Mouse (Mus musculus) heart, adult 2 months (tissue): ENCODE measurements around the gene Nr1i3. TPM values are rescaled to one million over a fixed set of nuclear protein-coding genes. Genes with fewer than 3 reads are reported as not detected.

ENCODE experiments used
- DNase-seq, 2 experiments: peaks; one replicate each; pipeline ENCODE4 v3.0.0; 2021
- H3K27ac ChIP-seq: fragments of 200-600 bp; 2 replicates; pipeline ENCODE4 v1.8.1; 2022
- H3K27me3 ChIP-seq: fragments of 200-500 bp; 2 replicates; pipeline ENCODE4 v1.6.1; 2012; ENCODE audit warnings: mild to moderate bottlenecking, low read length, inconsistent platforms, mixed read lengths; ENCODE audit not compliant: control insufficient read depth, insufficient read depth
- H3K36me3 ChIP-seq: fragments of 200-500 bp; 2 replicates; pipeline ENCODE4 v1.6.1; 2012; ENCODE audit warnings: low read length, inconsistent platforms; ENCODE audit not compliant: control insufficient read depth, insufficient read depth
- H3K4me1 ChIP-seq: fragments of 200-500 bp; 2 replicates; pipeline ENCODE4 v1.6.1; 2011; ENCODE audit warnings: low read length; ENCODE audit not compliant: control insufficient read depth, insufficient read depth
- H3K4me3 ChIP-seq: fragments of 200-600 bp; 2 replicates; pipeline ENCODE4 v1.8.1; 2022
- H3K79me2 ChIP-seq: fragments of 200-500 bp; replicated peaks from 2 replicates; pipeline ENCODE4 v1.6.1; 2012; ENCODE audit warnings: mild to moderate bottlenecking, inconsistent platforms, low read length, moderate library complexity, mixed read lengths; ENCODE audit not compliant: control insufficient read depth, insufficient read depth
- H3K9ac ChIP-seq: fragments of 200-500 bp; 2 replicates; pipeline ENCODE4 v1.6.1; 2012; ENCODE audit warnings: low read depth, mild to moderate bottlenecking, control low read depth, inconsistent platforms, low read length, mixed read lengths
- CTCF ChIP-seq: fragments of 200-600 bp; IDR thresholded peaks from 2 replicates; pipeline ENCODE4 v1.8.1; 2022; ENCODE audit warnings: antibody characterized with exemption, mild to moderate bottlenecking, moderate library complexity
- EP300 ChIP-seq: fragments of 200-500 bp; IDR thresholded peaks from 2 replicates; pipeline ENCODE4 v1.6.1; 2011; ENCODE audit warnings: low read depth, low read length, control low read depth; ENCODE audit not compliant: insufficient read depth
- POLR2A ChIP-seq: fragments of 200-500 bp; IDR thresholded peaks from 2 replicates; pipeline ENCODE4 v1.6.1; 2011; ENCODE audit warnings: mild to moderate bottlenecking, low read depth, low read length, control low read depth; ENCODE audit not compliant: insufficient read depth
- WGBS: fragments of 180-500 bp; shearing (Covaris S2); methylation state at CpG from one replicate; pipeline ENCODE4 v1.1.7; 2018; 5-methylcytosine and 5-hydroxymethylcytosine counted together
- intact Hi-C: fragments of 180-260 bp; cut with DNase I; formaldehyde crosslinking; loops from one replicate; pipeline ENCODE4 v1.15.1; 2025
- polyA plus RNA-seq: library from polyadenylated mRNA; depleted of rRNA; stranded (reverse); fragments of >200 nt; gene quantifications from 2 replicates; pipeline ENCODE4 v1.2.3, GENCODE M21; 2012; rRNA removed
- total RNA-seq, 2 experiments: library from RNA; stranded (reverse); gene quantifications; 2 replicates each; pipeline ENCODE4 v1.2.3; 2021

Gene Nr1i3
- total and polyA plus RNA-seq, 3 experiments: not detected

DNA sequence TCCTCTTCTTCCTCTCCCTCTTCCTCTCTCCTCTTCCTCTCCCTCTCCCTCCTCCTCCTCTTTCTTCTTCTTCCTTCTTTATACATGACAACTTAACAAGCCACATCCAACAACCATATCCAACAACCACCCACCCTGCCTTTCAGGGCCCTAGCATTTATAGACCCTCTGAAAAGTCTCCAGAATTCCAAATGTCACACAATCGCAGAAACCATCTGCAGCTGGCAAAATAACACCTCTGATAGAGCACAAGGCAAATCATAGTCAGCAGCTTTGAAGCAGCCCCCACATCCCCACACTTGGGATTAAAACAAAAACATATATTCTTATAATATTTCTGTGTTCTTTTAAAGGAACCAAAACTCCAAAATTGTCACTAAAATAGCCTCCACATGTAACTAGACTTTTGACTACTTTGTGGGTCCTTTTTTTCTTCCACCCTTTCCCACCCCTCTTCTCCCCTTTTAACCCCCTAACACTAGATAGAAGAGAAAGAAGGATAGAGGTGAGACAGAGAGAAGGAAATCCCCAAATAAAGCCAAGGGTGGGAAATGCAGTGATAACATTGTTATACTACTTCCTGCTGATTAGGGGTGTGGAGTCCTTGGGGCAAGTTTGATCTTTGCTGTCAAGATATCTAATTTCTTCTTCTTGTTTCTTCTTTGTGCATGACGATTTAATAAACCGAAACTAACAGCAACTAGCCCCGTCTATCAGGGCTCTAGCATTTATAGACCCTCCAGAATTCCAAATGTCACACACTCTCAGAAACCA lies 52.4 kb downstream of the Nr1i3 start:
- Histone ChIP-seq H3K9ac (no peak overlapping the region), H3K79me2 (peaks cover 3% of the 10 kb centered on the region), H3K36me3 (peaks cover 4% of the 10 kb centered on the region; the same call in 1 of the 2 replicates), H3K27me3 (no peaks in the 10 kb centered on the region), H3K4me3 (no peak overlapping the region), H3K27ac (no peak overlapping the region), H3K4me1 (peaks cover 9% of the 10 kb centered on the region)
- TF ChIP-seq POLR2A: no peak
- no peak for TF ChIP-seq CTCF
- TF ChIP-seq EP300: no peak
- DNase-seq: no peak
- intact Hi-C loops: no loop called here
- 35% methylated on average over 4 of the region's 4 CpGs for WGBS

GRCm38 (mm10) chr1:171268341-171268740 lies 54.6 kb downstream of the Nr1i3 start:
- no peaks in the 10 kb centered on the region for H3K36me3 ChIP-seq
- H3K79me2 ChIP-seq: peaks cover 3% of the 10 kb centered on the region
- peaks cover 6% of the 10 kb centered on the region for H3K4me1 ChIP-seq
- no peak overlapping the region for H3K4me3 ChIP-seq
- 53% methylated on average over 1 of the region's 1 CpGs for WGBS
- TF ChIP-seq CTCF (no peak), EP300 (no peak), POLR2A (no peak)
- DNase-seq: no peak
- no peaks in the 10 kb centered on the region for H3K27me3 ChIP-seq
- no peak overlapping the region for H3K27ac ChIP-seq
- intact Hi-C loops: no loop called here
- no peak overlapping the region for H3K9ac ChIP-seq

DNA sequence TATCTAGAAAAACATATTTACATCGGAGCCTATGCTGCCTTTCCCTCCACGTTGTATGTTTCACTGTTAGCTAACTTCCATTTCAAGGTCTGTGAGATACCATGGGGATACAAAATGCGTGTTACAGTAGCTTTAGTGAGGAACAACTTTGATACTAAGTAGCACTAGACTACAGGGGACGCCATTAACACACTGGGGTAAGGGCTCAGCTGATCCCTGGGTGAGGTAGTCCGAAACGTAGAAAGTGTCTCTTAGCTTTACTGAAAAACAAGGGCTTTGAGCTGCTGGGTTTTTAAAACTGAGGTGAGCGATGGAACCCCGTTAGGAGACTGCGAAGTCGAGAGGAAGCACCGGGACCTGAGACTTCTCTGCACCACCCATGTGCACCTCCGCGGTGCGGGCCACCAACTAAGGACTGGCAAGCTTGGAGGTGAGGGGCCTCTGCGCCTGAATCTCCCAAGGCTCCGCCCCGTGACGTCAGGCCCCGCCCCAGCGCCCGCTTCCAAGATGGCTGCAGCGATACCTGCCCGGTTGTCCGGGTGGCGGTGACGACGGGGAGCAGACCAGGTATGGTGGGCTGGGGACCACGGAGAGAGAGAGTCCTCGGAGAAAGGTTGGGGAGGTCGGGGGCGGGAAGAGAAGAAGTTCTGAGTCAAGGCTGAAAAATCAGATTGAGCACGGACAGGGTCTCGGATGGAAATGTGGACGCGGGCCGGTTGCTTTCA lies 56.2 kb downstream of the Nr1i3 start, which contains the start of gene B4galt3:
TSS of gene B4galt3 (plus strand) at position 481 of the 725 bp plus-strand sequence.
- Histone ChIP-seq H3K4me3 (peak within 1 kb of the TSS; percentile 97), H3K9ac (peak within 1 kb of the TSS; percentile 72), H3K36me3 (no peaks in the 10 kb centered on the region), H3K79me2 (peaks cover 3% of the 10 kb centered on the region), H3K27me3 (no peaks in the 10 kb centered on the region), H3K27ac (peak within 1 kb of the TSS; percentile 92), H3K4me1 (peaks cover 4% of the 10 kb centered on the region; the same call in 1 of the 2 replicates)
- TF ChIP-seq POLR2A (peak; percentile 99), EP300 (0 out of 2 replicates have a peak, but pooled peaks have one; percentile 49), CTCF (no peak)
- peak; percentile 96 to 99 for DNase-seq
- WGBS: 4% methylated on average over 36 of the region's 36 CpGs
- intact Hi-C loops: no loop called here

Other genes with a start within 250 kb of the Nr1i3 start
- gene Fcgr2b, start 237.4 kb upstream of the Nr1i3 start, total RNA-seq: 1 to 10 TPM; 7.4 to 8.4 TPM
- gene Fcgr2b, start 237.4 kb upstream of the Nr1i3 start, polyA plus RNA-seq: 10.4 and 10.9 TPM in 2 replicates
- gene Fcgr4, start 195.1 kb upstream of the Nr1i3 start, total RNA-seq: 1 to 10 TPM in 1 of 2 experiments, under 1 TPM in 1; 0.70 to 1.2 TPM
- 0.79 and 1.4 TPM in 2 replicates for gene Fcgr4, start 195.1 kb upstream of the Nr1i3 start, polyA plus RNA-seq
- 10 to 100 TPM; 12.1 to 12.7 TPM for gene Fcgr3, start 149.0 kb upstream of the Nr1i3 start, total RNA-seq
- gene Fcgr3, start 149.0 kb upstream of the Nr1i3 start, polyA plus RNA-seq: 11.5 and 12.6 TPM in 2 replicates
- under 1 TPM; 0.89 to 0.98 TPM for gene Cfap126, start 100.1 kb upstream of the Nr1i3 start, total RNA-seq
- 2.1 and 6.3 TPM in 2 replicates for gene Cfap126, start 100.1 kb upstream of the Nr1i3 start, polyA plus RNA-seq
- 1,000 to 10,000 TPM; 1,087 to 1,288 TPM for gene Sdhc, start 63.4 kb upstream of the Nr1i3 start, total RNA-seq
- 1,025 and 1,670 TPM in 2 replicates for gene Sdhc, start 63.4 kb upstream of the Nr1i3 start, polyA plus RNA-seq
- gene Mpz, start 63.3 kb upstream of the Nr1i3 start, total RNA-seq: under 1 TPM in 1 of 2 experiments, not detected in 1; 0.39 TPM
- 3.2 and 8.0 TPM in 2 replicates for gene Mpz, start 63.3 kb upstream of the Nr1i3 start, polyA plus RNA-seq
- 100 to 1,000 TPM; 255 to 283 TPM for gene Pcp4l1, start 17.7 kb upstream of the Nr1i3 start, total RNA-seq
- gene Pcp4l1, start 17.7 kb upstream of the Nr1i3 start, polyA plus RNA-seq: 165 and 190 TPM in 2 replicates
- gene Tomm40l, start 8.5 kb downstream of the Nr1i3 start, total RNA-seq: 10 to 100 TPM; 79.8 to 81.6 TPM
- 63.9 and 83.2 TPM in 2 replicates for gene Tomm40l, start 8.5 kb downstream of the Nr1i3 start, polyA plus RNA-seq
- 1 to 10 TPM; 2.1 to 2.2 TPM for gene Apoa2, start 11.1 kb downstream of the Nr1i3 start, total RNA-seq
- 3.9 and 15.3 TPM in 2 replicates for gene Apoa2, start 11.1 kb downstream of the Nr1i3 start, polyA plus RNA-seq
- gene Fcer1g, start 20.4 kb downstream of the Nr1i3 start, total RNA-seq: 10 to 100 TPM; 12.4 to 15.3 TPM
- 32.7 and 50.8 TPM in 2 replicates for gene Fcer1g, start 20.4 kb downstream of the Nr1i3 start, polyA plus RNA-seq
- gene Adamts4, start 36.5 kb downstream of the Nr1i3 start, total RNA-seq: 1 to 10 TPM in 1 of 2 experiments, under 1 TPM in 1; 0.29 to 1.5 TPM
- gene Adamts4, start 36.5 kb downstream of the Nr1i3 start, polyA plus RNA-seq: 0.92 and 0.94 TPM in 2 replicates
- gene Ndufs2, start 37.4 kb downstream of the Nr1i3 start, total RNA-seq: 1,000 to 10,000 TPM; 1,369 to 1,610 TPM
- 997 and 1,250 TPM in 2 replicates for gene Ndufs2, start 37.4 kb downstream of the Nr1i3 start, polyA plus RNA-seq
- 10 to 100 TPM; 16.4 to 17.4 TPM for gene B4galt3, start 56.4 kb downstream of the Nr1i3 start, total RNA-seq
- 41.9 and 45.7 TPM in 2 replicates for gene B4galt3, start 56.4 kb downstream of the Nr1i3 start, polyA plus RNA-seq
- gene Ppox, start 67.2 kb downstream of the Nr1i3 start, total RNA-seq: 10 to 100 TPM in 1 of 2 experiments, 1 to 10 TPM in 1; 9.7 to 12.0 TPM
- 31.4 and 33.1 TPM in 2 replicates for gene Ppox, start 67.2 kb downstream of the Nr1i3 start, polyA plus RNA-seq
- gene Usp21, start 74.0 kb downstream of the Nr1i3 start, total RNA-seq: 10 to 100 TPM; 19.9 to 20.1 TPM
- 31.7 and 37.9 TPM in 2 replicates for gene Usp21, start 74.0 kb downstream of the Nr1i3 start, polyA plus RNA-seq
- 10 to 100 TPM; 80.5 to 93.5 TPM for gene Ufc1, start 81.1 kb downstream of the Nr1i3 start, total RNA-seq
- 29.7 and 37.7 TPM in 2 replicates for gene Ufc1, start 81.1 kb downstream of the Nr1i3 start, polyA plus RNA-seq
- gene Dedd, start 115.2 kb downstream of the Nr1i3 start, total RNA-seq: 10 to 100 TPM; 20.8 to 22.9 TPM
- 28.8 and 33.0 TPM in 2 replicates for gene Dedd, start 115.2 kb downstream of the Nr1i3 start, polyA plus RNA-seq
- 10 to 100 TPM; 25.9 to 32.7 TPM for gene Nit1, start 131.7 kb downstream of the Nr1i3 start, total RNA-seq
- 40.1 and 41.3 TPM in 2 replicates for gene Nit1, start 131.7 kb downstream of the Nr1i3 start, polyA plus RNA-seq
- gene Pfdn2, start 131.7 kb downstream of the Nr1i3 start, total RNA-seq: 10 to 100 TPM; 68.3 to 97.4 TPM
- 25.4 and 29.8 TPM in 2 replicates for gene Pfdn2, start 131.7 kb downstream of the Nr1i3 start, polyA plus RNA-seq
- under 1 TPM in 1 of 2 experiments, not detected in 1; 0.16 TPM for gene Klhdc9, start 146.8 kb downstream of the Nr1i3 start, total RNA-seq
- gene Klhdc9, start 146.8 kb downstream of the Nr1i3 start, polyA plus RNA-seq: 0.20 and 0.25 TPM in 2 replicates
- gene Nectin4, start 156.1 kb downstream of the Nr1i3 start, total RNA-seq: under 1 TPM; 0.13 to 0.23 TPM
- gene Nectin4, start 156.1 kb downstream of the Nr1i3 start, polyA plus RNA-seq: 0.21 and 0.29 TPM in 2 replicates
- 1 to 10 TPM; 2.3 to 2.4 TPM for gene Arhgap30, start 175.0 kb downstream of the Nr1i3 start, total RNA-seq
- gene Arhgap30, start 175.0 kb downstream of the Nr1i3 start, polyA plus RNA-seq: 2.6 and 3.2 TPM in 2 replicates
- 10 to 100 TPM; 38.4 to 46.6 TPM for gene Usf1, start 197.3 kb downstream of the Nr1i3 start, total RNA-seq
- gene Usf1, start 197.3 kb downstream of the Nr1i3 start, polyA plus RNA-seq: 47.8 and 64.2 TPM in 2 replicates
- 1 to 10 TPM; 1.3 to 1.8 TPM for gene Tstd1, start 204.9 kb downstream of the Nr1i3 start, total RNA-seq
- gene Tstd1, start 204.9 kb downstream of the Nr1i3 start, polyA plus RNA-seq: 2.2 and 3.1 TPM in 2 replicates
- gene F11r, start 223.6 kb downstream of the Nr1i3 start, total RNA-seq: 10 to 100 TPM; 32.9 to 36.1 TPM
- gene F11r, start 223.6 kb downstream of the Nr1i3 start, polyA plus RNA-seq: 47.5 and 58.3 TPM in 2 replicates